Mouse (Mus musculus) cerebellum, adult 2 months (tissue): ENCODE data around the gene Asb11.

Source experiments
- CTCF ChIP-seq: fragments of 200-500 bp; IDR thresholded peaks from 2 replicates; pipeline ENCODE4 v1.5.1; 2011; ENCODE audit warnings: low read depth, mild to moderate bottlenecking, control low read depth, low read length, moderate library complexity, borderline replicate concordance; ENCODE audit not compliant: insufficient read depth
- POLR2A ChIP-seq: fragments of 200-500 bp; IDR thresholded peaks from 2 replicates; pipeline ENCODE4 v1.6.1; 2011; ENCODE audit warnings: low read length, control low read depth, borderline replicate concordance; ENCODE audit not compliant: insufficient read depth

- no peak for TF ChIP-seq CTCF
- no peak for TF ChIP-seq POLR2A
Measured at GRCm38 (mm10) chrX:164441306-164441705, 4.5 kb downstream of the Asb11 start.
